Mouse (Mus musculus) liver, postnatal 0 days (tissue): ENCODE results near the gene Prpf19.

Experiments used
- CTCF ChIP-seq: sonication (generic); IDR thresholded peaks from 2 replicates; pipeline ENCODE4 v1.5.1; 2016; ENCODE audit warnings: antibody characterized with exemption, low read depth
- EP300 ChIP-seq: IDR thresholded peaks from 2 replicates; pipeline ENCODE4 v1.6.1; 2016; ENCODE audit warnings: antibody characterized with exemption, low read depth, mild to moderate bottlenecking

DNA sequence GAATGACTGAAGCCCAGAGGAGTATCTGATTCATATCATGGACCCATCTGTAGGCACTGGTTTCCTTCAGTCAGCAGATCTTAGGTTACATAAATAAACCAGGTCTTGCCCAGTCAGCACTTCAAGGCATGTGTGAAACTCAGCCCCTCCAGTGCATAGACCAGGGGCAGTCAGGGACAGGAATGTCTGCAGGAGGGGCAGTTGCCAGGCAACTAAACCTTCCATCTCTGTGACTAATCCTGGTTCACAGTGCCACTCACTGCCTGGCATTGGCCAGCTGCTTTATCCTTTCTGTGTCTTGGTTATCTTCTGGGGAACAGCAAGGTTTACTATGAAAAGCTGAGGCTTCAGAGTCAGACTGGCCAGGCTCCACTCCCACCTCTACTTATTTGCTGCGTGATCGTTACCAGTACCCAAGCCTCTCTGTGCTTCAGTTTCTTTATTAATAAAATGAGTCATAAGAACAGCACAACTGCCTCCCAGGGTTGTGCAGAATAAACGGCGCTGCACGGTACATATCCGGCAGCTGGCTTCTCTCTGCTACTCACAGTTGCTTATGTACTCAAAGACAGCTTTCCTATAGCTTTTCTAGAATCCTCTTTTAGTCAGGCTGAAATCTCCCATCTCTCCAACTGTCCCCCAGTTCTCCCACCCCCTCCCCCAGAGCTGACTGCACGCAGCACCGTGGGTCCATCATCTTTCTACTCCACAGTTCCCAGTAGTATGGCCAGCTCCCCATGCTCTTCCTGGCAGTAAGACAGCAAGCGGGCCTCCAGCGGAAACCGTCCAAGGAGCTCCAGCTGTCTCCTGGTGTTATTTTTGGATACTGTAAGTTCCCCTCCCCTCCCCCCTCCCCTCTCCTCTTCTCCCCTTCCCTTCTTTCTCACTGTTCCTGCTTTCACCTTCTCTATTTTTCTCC, 57.2 kb downstream of the Prpf19 start:
- TF ChIP-seq EP300 (no peak), CTCF (no peak)
